Mouse (Mus musculus) ES-E14 (cell line): ENCODE data around the gene Kif1b. TPM values are rescaled to one million over a fixed set of nuclear protein-coding genes. Genes with fewer than 3 reads are reported as not detected.

Source experiments
- DNase-seq: peaks from one replicate; pipeline ENCODE4 v3.0.0-alpha.2; 2013; ENCODE audit warnings: low read depth, low spot score
- H3K27ac ChIP-seq: 2 replicates; pipeline ENCODE4 v1.5.1; 2012; ENCODE audit warnings: low read depth, mild to moderate bottlenecking, low read length, moderate library complexity, mixed read lengths; ENCODE audit not compliant: poor library complexity, insufficient read depth, severe bottlenecking
- H3K36me3 ChIP-seq: 2 replicates; pipeline ENCODE4 v1.6.1; 2012; ENCODE audit warnings: mild to moderate bottlenecking, low read length, moderate library complexity, mixed read lengths; ENCODE audit not compliant: control insufficient read depth, poor library complexity, insufficient read depth, severe bottlenecking
- H3K4me1 ChIP-seq, 2 experiments: fragments of 150-350 bp in 1 of 2; sonication (generic) in 1 of 2; 2 replicates each; pipeline ENCODE4 v1.6.1; 2012; ENCODE audit warnings: low read length in 2 of 2, mild to moderate bottlenecking in 1 of 2, mixed read lengths in 1 of 2; ENCODE audit not compliant: control insufficient read depth in 2 of 2, insufficient read depth in 2 of 2, poor library complexity in 1 of 2
- H3K4me3 ChIP-seq, 2 experiments: fragments of 150-350 bp in 1 of 2; sonication (generic) in 1 of 2; 2 replicates each; pipeline ENCODE4 v1.5.1; 2012; ENCODE audit warnings: low read length in 2 of 2, low read depth in 1 of 2, mild to moderate bottlenecking in 1 of 2, mixed read lengths in 1 of 2; ENCODE audit not compliant: insufficient read depth in 1 of 2, poor library complexity in 1 of 2, severe bottlenecking in 1 of 2
- H3K9ac ChIP-seq: 2 replicates; pipeline ENCODE4 v1.6.1; 2012; ENCODE audit warnings: low read depth, mild to moderate bottlenecking, low read length, mixed read lengths; ENCODE audit not compliant: poor library complexity, insufficient read depth, severe bottlenecking
- H3K9me3 ChIP-seq: fragments of 150-350 bp; sonication (generic); 2 replicates; pipeline ENCODE4 v1.6.1; 2012; ENCODE audit warnings: low read depth, mild to moderate bottlenecking, low read length; ENCODE audit not compliant: control insufficient read depth, insufficient read depth
- CHD2 ChIP-seq: IDR thresholded peaks from 2 replicates; pipeline ENCODE4 v1.6.1; 2014; ENCODE audit warnings: mild to moderate bottlenecking, low read depth, low read length, inconsistent platforms
- HCFC1 ChIP-seq: IDR thresholded peaks from 2 replicates; pipeline ENCODE4 v1.6.1; 2012; ENCODE audit warnings: low read length, inconsistent platforms, borderline replicate concordance; ENCODE audit not compliant: insufficient read depth
- MAFK ChIP-seq: IDR thresholded peaks from 2 replicates; pipeline ENCODE4 v1.6.1; 2014; ENCODE audit warnings: mild to moderate bottlenecking, low read depth, low read length, inconsistent platforms; ENCODE audit not compliant: insufficient read depth
- ZC3H11A ChIP-seq: IDR thresholded peaks from 2 replicates; pipeline ENCODE4 v1.6.1; 2012; ENCODE audit warnings: low read depth, mild to moderate bottlenecking, inconsistent platforms, low read length, borderline replicate concordance
- ZNF384 ChIP-seq: IDR thresholded peaks from 2 replicates; pipeline ENCODE4 v1.6.1; 2012; ENCODE audit warnings: low read depth, low read length, inconsistent platforms
- in situ Hi-C, 2 experiments: fragments of 600-800 bp; cut with MboI; formaldehyde crosslinking; loops; one replicate each; pipeline ENCODE4 v1.15.1; 2025; ENCODE audit warnings: low sequenced_read_pairs in 2 of 2, inconsistent platforms in 1 of 2; ENCODE audit not compliant: unreplicated experiment in 2 of 2
- total RNA-seq: library from RNA; depleted of rRNA; stranded (reverse); fragments of 300-350 nt; gene quantifications from 2 replicates; pipeline ENCODE4 v1.2.3, GENCODE M21; 2012

Gene Kif1b
- total RNA-seq, 1 experiment, result 27.1 TPM

GRCm38 (mm10) chr4:149269026-149269425, 38.5 kb downstream of the Kif1b start:
- no peak for DNase-seq
- peaks cover 8% of the 10 kb centered on the region; the same call in 1 of the 2 replicates for H3K36me3 ChIP-seq
- in situ Hi-C loops, result no loop called here
- H3K9me3 ChIP-seq, result no peaks in the 10 kb centered on the region
- TF ChIP-seq HCFC1 (no peak), ZNF384 (no peak), CHD2 (no peak), MAFK (no peak)
- H3K4me3 ChIP-seq, result no peak overlapping the region
- H3K27ac ChIP-seq, result no peak overlapping the region
- H3K4me1 ChIP-seq, result no peaks in the 10 kb centered on the region
- H3K9ac ChIP-seq, result no peak overlapping the region

GRCm38 (mm10) chr4:149264895-149265294, 42.6 kb downstream of the Kif1b start:
- no peak for DNase-seq
- no peaks in the 10 kb centered on the region for H3K4me1 ChIP-seq
- no peak overlapping the region for H3K9ac ChIP-seq
- in situ Hi-C loops, result no loop called here
- H3K9me3 ChIP-seq, result no peaks in the 10 kb centered on the region
- no peak overlapping the region for H3K27ac ChIP-seq
- TF ChIP-seq MAFK, result no peak
- TF ChIP-seq ZNF384, result no peak
- TF ChIP-seq HCFC1, result no peak
- TF ChIP-seq ZC3H11A, result no peak
- TF ChIP-seq CHD2, result no peak
- no peak overlapping the region for H3K4me3 ChIP-seq
- H3K36me3 ChIP-seq, result peaks cover 4% of the 10 kb centered on the region; the same call in 1 of the 2 replicates

- H3K9me3 ChIP-seq, result no peaks in the 10 kb centered on the region
- peaks cover 4% of the 10 kb centered on the region; the same call in 1 of the 2 replicates for H3K36me3 ChIP-seq
- no peak overlapping the region for H3K27ac ChIP-seq
- TF ChIP-seq HCFC1 (no peak), ZNF384 (no peak), ZC3H11A (no peak), MAFK (no peak), CHD2 (no peak)
- no peak for DNase-seq
- no peak overlapping the region for H3K4me3 ChIP-seq
- in situ Hi-C loops, result no loop called here
- no peak overlapping the region for H3K9ac ChIP-seq
- no peaks in the 10 kb centered on the region for H3K4me1 ChIP-seq
These were observed 44.3 kb downstream of the Kif1b start for GRCm38 (mm10) chr4:149263218-149263617.

- DNase-seq, result no peak
- no peaks in the 10 kb centered on the region for H3K9me3 ChIP-seq
- peaks cover 1% of the 10 kb centered on the region; the same call in 1 of the 2 replicates for H3K36me3 ChIP-seq
- no peak for TF ChIP-seq HCFC1
- no peaks in the 10 kb centered on the region for H3K4me1 ChIP-seq
- no peak overlapping the region for H3K4me3 ChIP-seq
- no peak overlapping the region for H3K27ac ChIP-seq
- no peak overlapping the region for H3K9ac ChIP-seq
- in situ Hi-C loops, result no loop called here
These were observed 46.0 kb downstream of the Kif1b start for GRCm38 (mm10) chr4:149261466-149261865.

GRCm38 (mm10) chr4:149260911-149261310, 46.6 kb downstream of the Kif1b start:
- no peaks in the 10 kb centered on the region for H3K9me3 ChIP-seq
- H3K4me1 ChIP-seq, result no peaks in the 10 kb centered on the region
- H3K4me3 ChIP-seq, result no peak overlapping the region
- H3K27ac ChIP-seq, result no peak overlapping the region
- in situ Hi-C loops, result no loop called here
- DNase-seq, result no peak
- no peak overlapping the region for H3K9ac ChIP-seq
- H3K36me3 ChIP-seq, result peaks cover 5% of the 10 kb centered on the region
- TF ChIP-seq CHD2 (no peak), ZNF384 (no peak), ZC3H11A (no peak), MAFK (no peak), HCFC1 (no peak)
